Mouse (Mus musculus): ENCODE data around the gene Rnf115. TPM values are rescaled to one million over a fixed set of nuclear protein-coding genes. Genes with fewer than 3 reads are reported as not detected.

Rnf115 gene
- polyA plus RNA-seq, 1 experiment from 2014 or later: 27.8 TPM

DNA sequence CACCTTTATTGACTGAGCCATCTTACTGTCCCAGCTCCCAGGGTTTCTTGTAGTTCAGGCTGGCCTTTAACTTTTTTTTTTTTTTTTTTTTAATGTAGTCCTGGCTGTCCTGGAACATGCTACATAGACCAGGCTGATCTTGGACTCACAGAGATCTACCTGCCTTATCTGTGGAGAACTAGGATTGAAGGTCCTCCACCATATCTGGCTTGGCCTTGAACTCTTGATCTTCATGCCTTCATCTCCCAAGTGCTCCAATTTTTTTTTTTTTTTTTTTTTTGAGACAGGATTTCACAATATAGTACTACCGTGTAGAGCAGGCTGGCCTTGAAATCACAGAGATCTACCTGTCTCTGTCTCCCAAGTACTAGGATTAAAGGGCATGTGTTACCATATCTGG is 33.9 kb upstream of the Rnf115 start:
- no peak for ATAC-seq (ENCODE audit: insufficient read depth)

DNA sequence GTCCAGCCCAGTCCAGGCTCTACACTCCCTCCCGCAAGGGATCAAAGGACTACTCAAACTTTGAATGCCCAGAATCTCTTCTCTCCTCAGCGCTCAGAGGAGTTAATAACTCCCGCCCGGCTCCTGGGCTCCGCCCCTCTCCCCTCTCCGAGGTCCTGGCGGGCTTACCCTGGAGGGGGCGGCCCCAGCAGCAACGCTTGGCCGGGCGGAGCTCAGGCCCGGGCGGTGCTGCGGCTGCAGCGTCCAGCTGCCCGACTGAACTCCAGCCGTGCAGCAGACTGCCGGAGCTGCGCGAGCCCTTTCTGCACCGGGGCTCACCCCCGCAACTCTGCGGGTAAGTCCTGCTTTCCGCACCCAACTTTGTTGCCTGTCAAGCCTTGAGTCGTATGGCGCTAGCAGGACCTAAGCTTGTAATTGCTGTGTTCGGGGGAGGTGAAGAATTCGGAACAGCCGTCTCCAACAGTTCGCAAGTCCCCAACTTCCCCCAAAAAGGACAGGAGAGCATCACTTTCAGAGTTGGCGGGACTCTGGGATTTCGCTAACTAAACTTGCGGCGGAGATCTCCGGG is 31.2 kb upstream of the Rnf115 start, which contains the start of gene Pias3:
Gene Pias3, plus strand, starts transcription at position 187 of the 568 bp plus-strand sequence.
- peak within 1 kb of the TSS; percentile 67 for H3K27ac ChIP-seq (replicated peaks)
- under 1% methylated on average over 35 of the region's 35 CpGs for WGBS (ENCODE audit: insufficient replicate concordance)

More for the DNA sequence above, 33.9 kb upstream of the Rnf115 start:
- WGBS (ENCODE audit: insufficient replicate concordance): 48% methylated on average over 1 of the region's 1 CpGs
- Histone ChIP-seq H3K4me1 (replicated peaks) (peaks cover 25% of the 10 kb centered on the region), H3K4me3 (replicated peaks) (no peak overlapping the region), H3K27ac (replicated peaks) (no peak overlapping the region), H3K27me3 (peaks cover 41% of the 10 kb centered on the region), H3K9ac (no peak overlapping the region), H3K9me3 (replicated peaks) (no peaks in the 10 kb centered on the region), H3K4me2 (no peak overlapping the region), H3K36me3 (replicated peaks) (no peaks in the 10 kb centered on the region)

DNA sequence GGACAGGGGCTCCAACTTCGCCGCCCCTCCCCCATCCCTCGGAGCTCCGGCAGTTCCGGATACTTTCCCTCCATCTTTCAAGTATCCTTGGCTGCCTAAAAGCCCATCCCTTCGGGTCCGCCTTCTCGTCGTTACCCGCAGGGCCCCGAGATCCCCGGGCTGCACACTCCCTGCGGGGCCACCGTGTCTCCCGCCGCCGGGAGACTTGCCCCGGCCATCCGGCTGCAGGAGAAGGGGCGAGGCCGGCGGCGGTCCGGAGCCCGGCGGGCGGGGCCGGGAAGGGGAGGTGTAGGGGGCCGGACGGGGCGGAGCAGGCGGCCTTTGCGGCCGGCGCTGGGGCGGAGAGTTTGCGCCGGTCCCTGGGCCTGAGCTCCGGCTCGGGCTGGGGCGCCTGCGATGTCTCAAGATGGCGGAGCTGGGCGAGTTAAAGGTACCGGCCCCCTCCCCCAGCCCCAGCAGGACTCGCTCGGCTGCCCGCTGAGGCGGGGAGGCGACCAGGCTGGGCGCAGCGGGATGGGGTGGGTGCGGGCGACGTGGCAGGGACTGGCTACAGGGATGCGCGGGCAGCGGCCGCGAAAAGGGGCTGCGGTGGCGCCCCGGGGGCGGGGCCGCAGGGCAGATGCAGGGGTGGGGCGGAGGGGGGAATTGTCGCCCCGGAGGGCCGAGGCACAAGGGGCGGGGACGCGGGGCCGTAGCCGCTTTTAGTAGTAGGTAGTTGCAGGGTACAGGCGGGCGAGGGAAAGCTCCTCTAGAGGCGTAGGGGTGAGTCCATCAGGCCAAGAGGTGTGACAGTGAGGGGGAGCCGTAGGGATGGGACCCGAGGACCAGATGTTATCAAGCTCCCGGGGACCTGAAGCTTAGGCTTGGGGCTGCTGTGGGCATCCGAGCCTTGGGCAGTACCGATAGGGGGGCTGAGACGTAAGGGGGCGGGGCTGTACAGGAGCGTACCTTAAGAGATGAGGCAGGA is 30.4 kb upstream of the Rnf115 start:
- Histone ChIP-seq H3K9me3 (replicated peaks) (no peaks in the 10 kb centered on the region), H3K36me3 (replicated peaks) (peaks cover 13% of the 10 kb centered on the region), H3K4me3 (replicated peaks) (peak overlapping the region; percentile 73), H3K27ac (replicated peaks) (peak overlapping the region; percentile 67), H3K4me1 (replicated peaks) (peaks cover 25% of the 10 kb centered on the region), H3K27me3 (peaks cover 14% of the 10 kb centered on the region), H3K9ac (peak overlapping the region; percentile 71), H3K4me2 (peak overlapping the region; percentile 96)
- WGBS (ENCODE audit: insufficient replicate concordance): under 1% methylated on average over 83 of the region's 85 CpGs
- ATAC-seq (ENCODE audit: insufficient read depth): peak; percentile 92

More for the DNA sequence above, 31.2 kb upstream of the Rnf115 start, which contains the start of gene Pias3:
- peaks cover 19% of the 10 kb centered on the region for H3K27me3 ChIP-seq
- H3K4me1 ChIP-seq (replicated peaks): peaks cover 25% of the 10 kb centered on the region
- peak; percentile 66 for ATAC-seq (ENCODE audit: insufficient read depth)
- peak within 1 kb of the TSS; percentile 96 for H3K4me2 ChIP-seq
- no peaks in the 10 kb centered on the region for H3K9me3 ChIP-seq (replicated peaks)
- peak within 1 kb of the TSS; percentile 73 for H3K4me3 ChIP-seq (replicated peaks)
- H3K9ac ChIP-seq: peak within 1 kb of the TSS; percentile 71
- H3K36me3 ChIP-seq (replicated peaks): peaks cover 5% of the 10 kb centered on the region; the same call in 1 of the 2 replicates

DNA sequence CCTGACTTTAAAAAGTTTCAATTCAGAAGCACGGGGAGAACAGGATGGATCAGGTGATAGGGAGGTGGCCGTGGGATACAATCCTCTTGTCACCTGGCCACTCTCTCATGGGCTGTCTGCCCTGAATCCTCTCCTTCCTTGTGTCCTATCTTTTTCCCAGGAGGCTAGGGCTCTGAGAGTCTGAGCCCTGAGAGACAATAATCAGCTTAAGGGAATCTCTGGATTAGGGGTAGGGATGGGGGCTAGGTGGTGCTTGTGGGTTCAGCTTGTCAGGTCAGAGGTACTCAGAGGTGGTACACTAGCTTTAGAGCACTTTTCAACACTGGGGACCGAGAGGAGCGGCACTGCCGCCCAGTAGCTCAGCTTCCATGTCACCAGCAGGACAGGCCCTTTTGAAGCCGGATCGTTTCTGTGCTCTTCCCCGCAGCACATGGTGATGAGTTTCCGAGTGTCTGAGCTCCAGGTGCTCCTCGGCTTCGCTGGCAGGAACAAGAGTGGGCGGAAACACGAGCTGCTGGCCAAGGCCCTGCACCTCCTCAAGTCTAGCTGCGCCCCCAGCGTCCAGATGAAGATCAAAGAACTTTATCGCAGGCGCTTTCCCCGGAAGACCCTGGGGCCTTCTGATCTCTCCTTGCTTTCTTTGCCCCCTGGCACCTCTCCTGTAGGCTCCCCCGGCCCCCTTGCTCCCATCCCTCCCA is 28.3 kb upstream of the Rnf115 start:
- peaks cover 5% of the 10 kb centered on the region; the same call in 1 of the 2 replicates for H3K27me3 ChIP-seq
- H3K4me2 ChIP-seq: no peak overlapping the region
- no peak for ATAC-seq (ENCODE audit: insufficient read depth)
- H3K36me3 ChIP-seq (replicated peaks): peaks cover 26% of the 10 kb centered on the region
- WGBS (ENCODE audit: insufficient replicate concordance): 73% methylated on average over 19 of the region's 19 CpGs
- no peaks in the 10 kb centered on the region for H3K9me3 ChIP-seq (replicated peaks)
- no peak overlapping the region for H3K4me3 ChIP-seq (replicated peaks)
- no peak overlapping the region for H3K9ac ChIP-seq
- peaks cover 25% of the 10 kb centered on the region for H3K4me1 ChIP-seq (replicated peaks)
- no peak overlapping the region for H3K27ac ChIP-seq (replicated peaks)

DNA sequence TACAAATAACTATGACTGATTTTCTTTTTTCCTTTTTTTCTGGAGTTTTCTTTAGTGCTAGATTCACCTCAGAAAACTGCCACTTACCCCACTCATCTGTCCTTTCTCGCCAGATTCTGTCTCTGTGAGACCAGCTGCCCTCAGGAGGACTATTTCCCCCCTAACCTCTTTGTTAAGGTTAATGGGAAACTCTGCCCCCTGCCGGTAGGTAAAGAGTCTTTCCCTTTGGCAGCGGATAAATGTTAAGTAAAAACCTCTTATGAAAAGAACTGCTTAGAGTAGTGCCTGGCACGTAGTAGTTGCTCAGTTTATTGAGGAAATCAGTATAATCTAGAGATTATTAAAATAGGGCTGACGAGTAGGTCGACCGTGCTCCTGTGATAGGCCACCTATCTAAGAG is 27.1 kb upstream of the Rnf115 start:
- Histone ChIP-seq H3K9me3 (replicated peaks) (no peaks in the 10 kb centered on the region), H3K27ac (replicated peaks) (no peak overlapping the region), H3K27me3 (no peaks in the 10 kb centered on the region), H3K4me2 (no peak overlapping the region), H3K9ac (no peak overlapping the region), H3K36me3 (replicated peaks) (peaks cover 31% of the 10 kb centered on the region), H3K4me1 (replicated peaks) (peaks cover 25% of the 10 kb centered on the region), H3K4me3 (replicated peaks) (no peak overlapping the region)
- 42% methylated on average over 7 of the region's 7 CpGs for WGBS (ENCODE audit: insufficient replicate concordance)
- no peak for ATAC-seq (ENCODE audit: insufficient read depth)

DNA sequence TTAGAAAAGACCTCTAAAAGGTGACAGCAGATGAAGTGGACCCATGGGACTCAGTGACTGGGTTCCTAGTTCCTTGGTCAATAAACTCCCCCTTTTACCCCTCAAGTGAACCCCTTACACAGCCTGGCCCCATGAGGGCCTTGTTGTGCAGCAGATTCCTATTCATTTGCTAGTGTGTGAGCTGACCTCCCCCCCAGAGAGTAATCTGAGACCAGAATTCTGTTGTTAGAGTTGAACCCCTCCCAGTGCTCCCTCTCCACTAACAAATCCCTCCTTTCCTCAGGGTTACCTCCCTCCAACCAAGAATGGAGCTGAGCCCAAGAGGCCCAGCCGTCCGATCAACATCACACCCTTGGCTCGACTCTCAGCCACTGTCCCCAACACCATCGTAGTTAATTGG is 26.5 kb upstream of the Rnf115 start:
- H3K36me3 ChIP-seq (replicated peaks): peaks cover 31% of the 10 kb centered on the region
- ATAC-seq (ENCODE audit: insufficient read depth): no peak
- peaks cover 19% of the 10 kb centered on the region for H3K4me1 ChIP-seq (replicated peaks)
- no peaks in the 10 kb centered on the region for H3K27me3 ChIP-seq
- WGBS (ENCODE audit: insufficient replicate concordance): 80% methylated on average over 4 of the region's 4 CpGs
- H3K4me2 ChIP-seq: no peak overlapping the region
- H3K9me3 ChIP-seq (replicated peaks): no peaks in the 10 kb centered on the region
- no peak overlapping the region for H3K4me3 ChIP-seq (replicated peaks)
- H3K27ac ChIP-seq (replicated peaks): no peak overlapping the region
- H3K9ac ChIP-seq: no peak overlapping the region

DNA sequence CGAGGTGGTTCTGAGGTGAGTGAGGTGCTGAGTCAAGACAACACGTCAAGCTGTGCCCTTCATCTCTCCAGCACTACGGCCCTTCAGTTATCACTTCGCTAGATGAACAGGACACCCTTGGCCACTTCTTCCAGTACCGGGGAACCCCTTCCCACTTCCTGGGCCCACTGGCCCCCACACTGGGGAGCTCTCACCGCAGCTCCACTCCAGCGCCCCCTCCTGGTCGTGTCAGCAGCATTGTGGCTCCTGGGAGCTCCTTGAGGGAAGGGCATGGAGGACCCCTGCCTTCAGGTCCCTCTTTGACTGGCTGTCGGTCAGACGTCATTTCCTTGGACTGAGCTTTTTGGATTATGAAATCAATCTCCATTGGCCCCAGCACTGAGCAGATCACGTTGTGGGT is 22.7 kb upstream of the Rnf115 start:
- Histone ChIP-seq H3K27ac (replicated peaks) (no peak overlapping the region), H3K27me3 (peaks cover 19% of the 10 kb centered on the region), H3K9ac (no peak overlapping the region), H3K4me2 (no peak overlapping the region), H3K4me1 (replicated peaks) (peaks cover 8% of the 10 kb centered on the region), H3K36me3 (replicated peaks) (peaks cover 33% of the 10 kb centered on the region), H3K9me3 (replicated peaks) (no peaks in the 10 kb centered on the region), H3K4me3 (replicated peaks) (no peak overlapping the region)
- WGBS (ENCODE audit: insufficient replicate concordance): 49% methylated on average over 11 of the region's 11 CpGs
- no peak for ATAC-seq (ENCODE audit: insufficient read depth)

DNA sequence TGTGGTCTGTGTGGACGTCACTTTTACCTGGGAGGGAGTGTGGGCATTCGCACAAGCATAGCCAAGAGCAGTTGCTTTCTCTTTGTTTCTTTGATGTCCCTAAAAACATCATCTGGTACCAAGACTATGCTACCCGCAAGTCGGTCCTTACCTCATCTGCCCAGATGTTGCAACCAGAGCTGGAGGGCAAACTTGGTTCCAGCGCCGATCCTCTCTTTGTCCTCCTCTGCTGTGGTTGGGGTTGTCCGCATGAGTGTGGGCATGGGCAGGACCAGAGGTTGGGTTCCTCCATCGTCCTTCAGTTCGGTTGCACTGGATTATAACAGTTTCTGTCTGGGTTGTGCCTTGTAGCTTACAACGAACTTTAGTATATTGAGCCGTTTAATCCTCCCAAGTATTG is 21.2 kb upstream of the Rnf115 start:
- WGBS (ENCODE audit: insufficient replicate concordance): 73% methylated on average over 11 of the region's 11 CpGs

DNA sequence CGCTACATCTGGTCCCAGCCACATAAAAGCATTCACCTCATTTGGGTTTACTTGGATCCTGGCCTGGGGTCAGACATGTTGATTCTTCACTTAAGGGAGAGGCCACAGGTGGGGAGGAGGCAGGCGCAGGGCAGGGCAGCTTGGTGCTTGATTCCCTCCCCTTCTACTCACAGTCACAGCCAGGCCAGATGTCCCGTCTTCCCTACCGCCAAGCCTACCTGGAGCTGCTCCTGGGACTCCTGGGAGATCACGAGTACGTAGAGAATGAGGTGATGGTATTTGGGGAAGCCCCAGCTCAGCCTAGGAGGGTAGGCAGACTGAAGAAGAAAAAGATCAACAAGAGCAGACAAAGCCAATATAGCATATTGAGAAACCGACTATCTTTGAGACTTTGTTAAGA is 20.5 kb upstream of the Rnf115 start:
- Histone ChIP-seq H3K27ac (replicated peaks) (no peak overlapping the region), H3K4me1 (replicated peaks) (peaks cover 8% of the 10 kb centered on the region), H3K4me3 (replicated peaks) (no peak overlapping the region), H3K27me3 (peaks cover 19% of the 10 kb centered on the region), H3K4me2 (no peak overlapping the region), H3K9ac (no peak overlapping the region), H3K9me3 (replicated peaks) (no peaks in the 10 kb centered on the region), H3K36me3 (replicated peaks) (peaks cover 43% of the 10 kb centered on the region)
- ATAC-seq (ENCODE audit: insufficient read depth): no peak
- WGBS (ENCODE audit: insufficient replicate concordance): 68% methylated on average over 7 of the region's 7 CpGs

More for the DNA sequence above, 21.2 kb upstream of the Rnf115 start:
- no peak overlapping the region for H3K4me2 ChIP-seq
- no peak for ATAC-seq (ENCODE audit: insufficient read depth)
- H3K27ac ChIP-seq (replicated peaks): no peak overlapping the region
- peaks cover 43% of the 10 kb centered on the region for H3K36me3 ChIP-seq (replicated peaks)
- peaks cover 8% of the 10 kb centered on the region for H3K4me1 ChIP-seq (replicated peaks)
- no peak overlapping the region for H3K9ac ChIP-seq
- peaks cover 19% of the 10 kb centered on the region for H3K27me3 ChIP-seq
- H3K9me3 ChIP-seq (replicated peaks): no peaks in the 10 kb centered on the region
- H3K4me3 ChIP-seq (replicated peaks): no peak overlapping the region

DNA sequence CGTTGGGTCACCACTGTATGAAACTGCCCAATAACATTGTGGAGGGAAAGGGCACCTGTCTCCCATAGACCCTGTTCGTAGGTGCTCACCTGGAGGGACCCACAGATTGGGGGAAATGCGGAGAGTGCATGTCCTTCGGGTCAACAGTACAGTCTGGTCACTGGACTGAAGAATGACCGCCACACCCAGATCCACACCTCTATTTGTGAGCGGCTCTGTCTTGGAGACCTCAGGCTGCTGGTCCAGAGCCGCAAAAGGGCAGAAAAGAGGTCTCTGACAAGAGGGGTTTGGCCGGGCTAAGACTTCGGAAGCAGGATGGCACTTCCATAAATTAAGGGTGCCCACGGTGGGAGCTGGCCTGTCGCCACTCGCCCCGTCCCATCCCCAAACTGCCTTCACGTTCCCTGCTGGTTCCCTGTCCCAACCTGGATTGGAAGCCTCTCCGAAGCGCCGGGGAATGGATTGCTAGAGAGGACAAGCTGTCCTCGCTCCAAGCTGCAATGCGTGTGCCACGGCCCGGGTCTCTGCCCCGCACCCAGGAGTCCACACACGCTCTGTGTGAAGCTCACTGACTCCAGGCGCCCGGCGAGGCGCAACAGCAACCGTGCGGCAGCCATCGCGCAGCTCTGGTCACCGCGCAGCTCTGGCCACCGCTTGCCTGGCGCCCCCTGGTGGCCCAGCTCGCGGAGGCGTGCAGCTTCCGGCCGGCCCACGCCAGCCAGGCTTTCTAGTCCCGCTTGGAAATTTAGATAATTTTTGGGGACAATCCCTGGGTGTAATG is 19.4 kb upstream of the Rnf115 start, which contains the start of gene Nudt17:
Gene Nudt17, minus strand, starts transcription at position 660 of the 781 bp plus-strand sequence.
- ATAC-seq (ENCODE audit: insufficient read depth): peak; percentile 69
- Histone ChIP-seq H3K9me3 (replicated peaks) (no peaks in the 10 kb centered on the region), H3K4me2 (peak within 1 kb of the TSS; percentile 78), H3K4me3 (replicated peaks) (peak within 1 kb of the TSS; percentile 48), H3K27me3 (peaks cover 19% of the 10 kb centered on the region), H3K4me1 (replicated peaks) (peaks cover 8% of the 10 kb centered on the region), H3K9ac (peak within 1 kb of the TSS; percentile 25; the same call in 1 of the 2 replicates), H3K36me3 (replicated peaks) (peaks cover 50% of the 10 kb centered on the region), H3K27ac (replicated peaks) (no peak within 1 kb of the TSS)
- 4% methylated on average over 42 of the region's 42 CpGs for WGBS (ENCODE audit: insufficient replicate concordance)

Measured in liver, embryonic 15.5 days (tissue).